Mouse (Mus musculus) ES-E14 (cell line): ENCODE results near the gene March7. TPM values are rescaled to one million over a fixed set of nuclear protein-coding genes. Genes with fewer than 3 reads are reported as not detected.
A peak's percentile ranks its signal among the peaks of the same experiment; 100 is the strongest.

Experiments used
- DNase-seq: peaks from one replicate; pipeline ENCODE4 v3.0.0-alpha.2; 2013; ENCODE audit warnings: low read depth, low spot score
- H3K27ac ChIP-seq: 2 replicates; pipeline ENCODE4 v1.5.1; 2012; ENCODE audit warnings: low read depth, mild to moderate bottlenecking, low read length, moderate library complexity, mixed read lengths; ENCODE audit not compliant: poor library complexity, insufficient read depth, severe bottlenecking
- H3K36me3 ChIP-seq: 2 replicates; pipeline ENCODE4 v1.6.1; 2012; ENCODE audit warnings: mild to moderate bottlenecking, low read length, moderate library complexity, mixed read lengths; ENCODE audit not compliant: control insufficient read depth, poor library complexity, insufficient read depth, severe bottlenecking
- H3K4me1 ChIP-seq, 2 experiments: fragments of 150-350 bp in 1 of 2; sonication (generic) in 1 of 2; 2 replicates each; pipeline ENCODE4 v1.6.1; 2012; ENCODE audit warnings: low read length in 2 of 2, mild to moderate bottlenecking in 1 of 2, mixed read lengths in 1 of 2; ENCODE audit not compliant: control insufficient read depth in 2 of 2, insufficient read depth in 2 of 2, poor library complexity in 1 of 2
- H3K4me3 ChIP-seq, 2 experiments: fragments of 150-350 bp in 1 of 2; sonication (generic) in 1 of 2; 2 replicates each; pipeline ENCODE4 v1.5.1; 2012; ENCODE audit warnings: low read length in 2 of 2, low read depth in 1 of 2, mild to moderate bottlenecking in 1 of 2, mixed read lengths in 1 of 2; ENCODE audit not compliant: insufficient read depth in 1 of 2, poor library complexity in 1 of 2, severe bottlenecking in 1 of 2
- H3K9ac ChIP-seq: 2 replicates; pipeline ENCODE4 v1.6.1; 2012; ENCODE audit warnings: low read depth, mild to moderate bottlenecking, low read length, mixed read lengths; ENCODE audit not compliant: poor library complexity, insufficient read depth, severe bottlenecking
- H3K9me3 ChIP-seq: fragments of 150-350 bp; sonication (generic); 2 replicates; pipeline ENCODE4 v1.6.1; 2012; ENCODE audit warnings: low read depth, mild to moderate bottlenecking, low read length; ENCODE audit not compliant: control insufficient read depth, insufficient read depth
- CHD2 ChIP-seq: IDR thresholded peaks from 2 replicates; pipeline ENCODE4 v1.6.1; 2014; ENCODE audit warnings: mild to moderate bottlenecking, low read depth, low read length, inconsistent platforms
- HCFC1 ChIP-seq: IDR thresholded peaks from 2 replicates; pipeline ENCODE4 v1.6.1; 2012; ENCODE audit warnings: low read length, inconsistent platforms, borderline replicate concordance; ENCODE audit not compliant: insufficient read depth
- MAFK ChIP-seq: IDR thresholded peaks from 2 replicates; pipeline ENCODE4 v1.6.1; 2014; ENCODE audit warnings: mild to moderate bottlenecking, low read depth, low read length, inconsistent platforms; ENCODE audit not compliant: insufficient read depth
- ZC3H11A ChIP-seq: IDR thresholded peaks from 2 replicates; pipeline ENCODE4 v1.6.1; 2012; ENCODE audit warnings: low read depth, mild to moderate bottlenecking, inconsistent platforms, low read length, borderline replicate concordance
- ZNF384 ChIP-seq: IDR thresholded peaks from 2 replicates; pipeline ENCODE4 v1.6.1; 2012; ENCODE audit warnings: low read depth, low read length, inconsistent platforms
- in situ Hi-C, 2 experiments: fragments of 600-800 bp; cut with MboI; formaldehyde crosslinking; loops; one replicate each; pipeline ENCODE4 v1.15.1; 2025; ENCODE audit warnings: low sequenced_read_pairs in 2 of 2, inconsistent platforms in 1 of 2; ENCODE audit not compliant: unreplicated experiment in 2 of 2
- total RNA-seq: library from RNA; depleted of rRNA; stranded (reverse); fragments of 300-350 nt; gene quantifications from 2 replicates; pipeline ENCODE4 v1.2.3, GENCODE M21; 2012; rRNA removed

March7 gene
- total RNA-seq, 1 experiment: 97.8 TPM

DNA sequence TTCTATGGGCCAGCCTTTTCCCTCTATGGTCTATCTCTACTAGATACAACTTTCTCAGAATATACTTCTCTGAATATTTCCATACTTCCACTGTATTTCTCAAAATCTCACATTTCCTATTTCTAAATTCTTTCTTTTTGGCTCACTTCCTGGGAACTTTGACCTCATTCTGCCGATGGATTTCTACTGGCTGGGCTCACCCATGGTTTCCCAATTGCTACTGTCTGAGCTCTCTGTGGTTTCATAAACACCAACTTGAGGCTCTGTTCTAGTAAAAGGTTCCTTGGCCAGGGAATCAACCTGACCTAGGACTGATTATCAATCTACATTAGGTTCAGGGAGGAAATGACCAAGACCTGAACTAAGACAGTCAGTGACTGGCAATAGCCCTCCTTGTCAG, 79.8 kb downstream of the March7 start:
- Histone ChIP-seq H3K36me3 (no peaks in the 10 kb centered on the region), H3K4me1 (no peaks in the 10 kb centered on the region), H3K27ac (no peak overlapping the region), H3K4me3 (no peak overlapping the region), H3K9me3 (no peaks in the 10 kb centered on the region), H3K9ac (no peak overlapping the region)
- no peak for DNase-seq
- TF ChIP-seq MAFK (no peak), CHD2 (no peak), ZC3H11A (no peak), ZNF384 (no peak), HCFC1 (no peak)
- in situ Hi-C loops: no loop called here

DNA sequence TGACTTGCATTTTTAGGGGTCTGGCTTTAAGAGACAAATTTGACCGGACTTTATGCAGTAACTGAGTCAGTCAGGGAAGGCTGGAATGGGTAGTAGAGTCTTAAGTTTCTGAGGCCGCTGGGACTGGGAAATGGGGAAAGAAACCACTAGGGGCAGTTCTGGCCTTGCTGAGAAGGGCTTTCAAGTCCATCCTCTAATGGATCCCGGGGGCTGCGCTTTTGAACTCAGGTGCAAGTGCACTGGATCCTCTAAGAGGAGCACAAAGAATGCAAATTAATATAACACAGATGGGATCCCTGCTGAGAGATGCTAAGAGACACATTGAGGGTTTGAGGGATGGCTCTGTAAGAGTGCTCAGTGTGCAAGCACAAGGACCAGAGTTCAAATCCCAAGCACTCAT, 81.7 kb downstream of the March7 start:
- in situ Hi-C loops: no loop called here
- TF ChIP-seq MAFK: no peak
- TF ChIP-seq CHD2: no peak
- Histone ChIP-seq H3K36me3 (no peaks in the 10 kb centered on the region), H3K9ac (no peak overlapping the region), H3K27ac (no peak overlapping the region), H3K9me3 (no peaks in the 10 kb centered on the region), H3K4me3 (no peak overlapping the region), H3K4me1 (no peaks in the 10 kb centered on the region)
- DNase-seq: no peak

DNA sequence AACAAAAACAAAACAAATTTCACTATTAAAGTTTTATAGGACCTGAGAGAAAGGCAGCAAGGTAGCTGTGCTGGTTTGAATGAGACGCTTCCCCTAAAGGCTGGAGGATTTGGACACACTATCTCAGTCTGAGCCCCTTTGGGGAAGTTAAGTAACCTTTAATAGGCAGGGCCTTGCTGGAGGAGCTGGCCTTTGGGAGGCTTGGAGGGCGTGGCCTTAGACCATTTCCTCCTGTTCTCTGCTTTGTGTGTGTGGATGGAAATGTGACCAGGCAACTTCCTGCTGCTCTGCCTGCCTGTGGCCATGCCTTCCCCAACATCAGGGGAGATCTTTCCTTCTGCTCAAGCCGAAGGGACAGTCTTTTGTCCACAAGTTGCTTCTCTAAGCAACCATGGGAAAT, 88.6 kb downstream of the March7 start:
- no peak overlapping the region for H3K27ac ChIP-seq
- H3K9me3 ChIP-seq: no peaks in the 10 kb centered on the region
- DNase-seq: peak; percentile 30
- no peak overlapping the region for H3K9ac ChIP-seq
- H3K36me3 ChIP-seq: no peaks in the 10 kb centered on the region
- in situ Hi-C loops: no loop called here
- H3K4me3 ChIP-seq: no peak overlapping the region
- H3K4me1 ChIP-seq: no peaks in the 10 kb centered on the region
- TF ChIP-seq ZC3H11A: no peak

DNA sequence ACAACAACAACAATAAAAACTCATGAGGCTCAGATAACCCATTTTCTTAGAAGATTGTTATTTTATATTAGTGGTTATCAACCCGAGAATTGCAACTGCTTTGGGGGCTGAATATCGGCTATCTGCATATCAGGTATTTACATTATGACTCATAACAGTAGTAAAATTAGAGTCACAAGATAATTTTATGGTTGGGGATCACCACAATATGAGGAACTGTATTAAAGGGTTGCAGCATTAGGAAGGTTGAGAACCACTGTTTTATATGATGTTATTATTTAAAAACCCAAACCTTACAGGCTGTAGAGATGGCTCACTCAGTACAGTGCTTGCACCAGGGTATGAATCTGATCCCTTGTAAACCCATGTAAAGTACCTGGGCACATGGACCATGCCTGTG, 89.6 kb downstream of the March7 start:
- in situ Hi-C loops: no loop called here
- H3K27ac ChIP-seq: no peak overlapping the region
- H3K4me1 ChIP-seq: no peaks in the 10 kb centered on the region
- no peaks in the 10 kb centered on the region for H3K9me3 ChIP-seq
- no peak overlapping the region for H3K9ac ChIP-seq
- TF ChIP-seq ZNF384 (no peak), HCFC1 (no peak), ZC3H11A (no peak), CHD2 (no peak), MAFK (no peak)
- no peak for DNase-seq
- no peak overlapping the region for H3K4me3 ChIP-seq
- H3K36me3 ChIP-seq: no peaks in the 10 kb centered on the region

Other genes starting within 250 kb of the March7 start
- 22.0 and 26.8 TPM in 2 replicates for gene Baz2b, start within 50 bp of the March7 start, total RNA-seq
- 2.5 and 3.6 TPM in 2 replicates for gene Cd302, start 74.6 kb downstream of the March7 start, total RNA-seq
- gene Ly75, start 173.4 kb downstream of the March7 start, total RNA-seq: 20.1 and 50.1 TPM in 2 replicates